14 mouse cellular contexts compared by ENCODE assay signal in the genomic region with DNA sequence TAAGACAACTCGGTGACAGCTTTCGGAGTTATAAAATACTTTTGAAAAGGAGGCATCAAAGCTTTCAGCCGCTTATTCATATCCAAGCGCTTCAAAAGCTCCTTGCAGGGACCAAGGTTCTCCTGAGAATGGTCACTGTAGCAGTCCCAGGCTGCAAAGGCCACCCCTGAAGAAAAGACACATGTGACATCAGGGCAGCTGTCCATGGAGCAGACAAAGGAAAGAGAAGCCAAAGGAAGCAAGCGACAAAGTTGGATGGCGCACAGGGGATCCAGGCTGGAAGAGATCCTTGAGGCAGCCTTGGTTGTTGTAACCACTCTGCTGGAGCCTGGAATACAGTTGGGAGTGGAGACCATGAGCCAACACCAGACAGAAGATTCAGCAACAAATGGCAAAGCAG. TPM values are rescaled to one million over a fixed set of nuclear protein-coding genes. Genes with fewer than 3 reads are reported as not detected.
DNase-seq lines count a peak whose midpoint lies in the region; ATAC-seq and TF ChIP-seq lines count a peak whose summit lies in the region.
"Had no signal": no experiment of that assay in that cellular context is flagged by ENCODE, and none has a peak within 500 bp of the region (broad histone marks: within the 10 kb centered on the region; RNA-seq: fewer than 3 reads in every experiment).

No protein-coding gene starts in this region.

- intact Hi-C loops in heart, postnatal 36 days (cut with DNase I): no loop called here

- no peak overlapping the region for H3K27ac ChIP-seq in heart, embryonic 12.5 days (ENCODE audit: poor library complexity, severe bottlenecking)
- no peak overlapping the region for H3K27ac ChIP-seq in lung, embryonic 16.5 days (ENCODE audit: low read length)
- H3K27ac ChIP-seq in lung, postnatal 0 days (ENCODE audit: low read length): no peak overlapping the region
- H3K27ac ChIP-seq: hindbrain, embryonic 12.5 days; left cerebral cortex, adult 2 months had no signal

- no peak overlapping the region for H3K4me3 ChIP-seq in heart, embryonic 12.5 days
- no peak overlapping the region for H3K4me3 ChIP-seq in lung, embryonic 16.5 days (ENCODE audit: low read length)
- no peak overlapping the region for H3K4me3 ChIP-seq in lung, postnatal 0 days (ENCODE audit: low read depth, low read length)
- H3K4me3 ChIP-seq: erythroblast, embryonic 14.5 days; hindbrain, embryonic 12.5 days; left cerebral cortex, adult 2 months had no signal

- no peak for TF ChIP-seq EP300 in lung, postnatal 0 days (IDR thresholded peaks at IDR 0.05)

- no peak overlapping the region for H3K4me2 ChIP-seq in heart, embryonic 12.5 days
- H3K4me2 ChIP-seq in lung, embryonic 16.5 days (ENCODE audit: low read depth, low read length): no peak overlapping the region
- H3K4me2 ChIP-seq in lung, postnatal 0 days (replicated peaks; ENCODE audit: low read depth, low read length): no peak overlapping the region
- H3K4me2 ChIP-seq: hindbrain, embryonic 12.5 days had no signal

- no peaks in the 10 kb centered on the region; the same call in 1 of the 2 replicates for H3K27me3 ChIP-seq in heart, embryonic 12.5 days (replicated peaks)
- H3K27me3 ChIP-seq in lung, embryonic 16.5 days (ENCODE audit: control insufficient read depth, insufficient read depth, low read depth, low read length): no peaks in the 10 kb centered on the region
- H3K27me3 ChIP-seq in lung, postnatal 0 days (replicated peaks; ENCODE audit: insufficient read depth, low read length): no peaks in the 10 kb centered on the region
- H3K27me3 ChIP-seq: hindbrain, embryonic 12.5 days had no signal

- DNase-seq in adrenal gland, adult 2 months: peak; percentile 11
- DNase-seq in adrenal gland, adult 18-20 months (ENCODE audit: low spot score in 2 of 2): no peak
- DNase-seq in heart, adult 18-20 months: peak; percentile 18 to 29
- DNase-seq in lung, postnatal 0 days (ENCODE audit: low spot score): no peak
- DNase-seq in heart, postnatal 36 days: peak; percentile 10 to 13
- no peak for DNase-seq in layer of hippocampus, postnatal 25 days (ENCODE audit: extremely low spot score in 1 of 2, low spot score in 1 of 2)
- DNase-seq: embryo, embryonic 11 days; kidney, postnatal 25 days; liver had no signal

- 79% methylated on average over 6 of the region's 6 CpGs for WGBS in heart, embryonic 12.5 days
- WGBS in lung, embryonic 16.5 days: 63% methylated on average over 6 of the region's 6 CpGs
- 72% methylated on average over 6 of the region's 6 CpGs for WGBS in lung, postnatal 0 days

- no peak for TF ChIP-seq CTCF in lung, postnatal 0 days (IDR thresholded peaks at IDR 0.05)

- no peaks in the 10 kb centered on the region for H3K9me3 ChIP-seq in heart, embryonic 12.5 days (replicated peaks)
- H3K9me3 ChIP-seq in lung, embryonic 16.5 days (ENCODE audit: control insufficient read depth, low read length): no peaks in the 10 kb centered on the region
- no peaks in the 10 kb centered on the region for H3K9me3 ChIP-seq in lung, postnatal 0 days (ENCODE audit: low read length)
- H3K9me3 ChIP-seq: hindbrain, embryonic 12.5 days had no signal

- peaks cover 7% of the 10 kb centered on the region; the same call in 1 of the 2 replicates for H3K4me1 ChIP-seq in heart, embryonic 12.5 days (replicated peaks)
- H3K4me1 ChIP-seq in lung, embryonic 16.5 days (replicated peaks; ENCODE audit: control insufficient read depth, insufficient read depth, low read length): peaks cover 8% of the 10 kb centered on the region
- H3K4me1 ChIP-seq in lung, postnatal 0 days (ENCODE audit: insufficient read depth, low read depth, low read length): no peaks in the 10 kb centered on the region

- H3K9ac ChIP-seq in heart, embryonic 12.5 days: no peak overlapping the region
- no peak overlapping the region for H3K9ac ChIP-seq in lung, embryonic 16.5 days (ENCODE audit: low read length)
- H3K9ac ChIP-seq in lung, postnatal 0 days (replicated peaks; ENCODE audit: low read depth): no peak overlapping the region
- H3K9ac ChIP-seq: hindbrain, embryonic 12.5 days had no signal

- no peak for ATAC-seq in heart, embryonic 12.5 days (ENCODE audit: insufficient number of reproducible peaks, low FRiP score)
- 0 out of 2 replicates have a peak, but pooled peaks have one; percentile 26 for ATAC-seq in lung, embryonic 16.5 days (ENCODE audit: low read depth)
- ATAC-seq in lung, postnatal 0 days: no peak

- H3K36me3 ChIP-seq in heart, embryonic 12.5 days: no peaks in the 10 kb centered on the region
- no peaks in the 10 kb centered on the region for H3K36me3 ChIP-seq in lung, embryonic 16.5 days (ENCODE audit: control insufficient read depth, insufficient read depth, low read length)
- no peaks in the 10 kb centered on the region for H3K36me3 ChIP-seq in lung, postnatal 0 days (ENCODE audit: insufficient read depth, low read length)
- H3K36me3 ChIP-seq: hindbrain, embryonic 12.5 days had no signal

RNA-seq across cellular contexts. Expression of a gene that starts 10.3 kb away (rescaled TPM):
- total RNA-seq in adrenal gland, adult 2 months (2021): not detected
- polyA plus RNA-seq in adrenal gland, adult 2 months (2012; rRNA removed): 0.02 and 0.09 TPM in 2 replicates
- not detected for total RNA-seq in adrenal gland, adult 18-20 months (2021)
- total RNA-seq in heart, adult 18-20 months (2021): under 1 TPM in 1 of 2 experiments, not detected in 1; 0.13 TPM
- polyA plus RNA-seq in heart, embryonic 12.5 days (2016; fragmentation: Nextera tagmentation; extraction: Ambion mirVana): 0.50 and 0.89 TPM in 2 replicates
- polyA plus RNA-seq in lung, embryonic 16.5 days (2015; fragmentation: Nextera tagmentation; extraction: Ambion mirVana): 8.4 and 9.0 TPM in 2 replicates
- polyA plus RNA-seq in lung, postnatal 0 days (2015; fragmentation: Nextera tagmentation; extraction: Ambion mirVana): 0.20 and 0.23 TPM in 2 replicates
- not detected for total RNA-seq in heart, postnatal 36 days (2021)
- 1 to 10 TPM; 2.5 to 3.0 TPM for total RNA-seq in layer of hippocampus, postnatal 25 days (2021)
- polyA plus RNA-seq: erythroblast, embryonic 14.5 days had no signal

Comparison
In these comparisons a context has a peak if more than half of its experiments do, and no peak if none do; other contexts are left out.
1. DNase-seq: peak in adrenal gland, adult 2 months (single experiment), heart, adult 18-20 months (2 of 2) and heart, postnatal 36 days (2 of 2); none in adrenal gland, adult 18-20 months (0 of 2), lung, postnatal 0 days (single experiment) and layer of hippocampus, postnatal 25 days (0 of 2).